Mouse (Mus musculus): ENCODE data around the gene Mex3d. TPM values are rescaled to one million over a fixed set of nuclear protein-coding genes. Genes with fewer than 3 reads are reported as not detected.
A peak's percentile ranks its signal among the peaks of the same experiment; 100 is the strongest.
"Not testable (repeated sequence)": the region's sequence is repeated elsewhere in the genome, so short reads cannot be mapped to it uniquely, and the experiment has no call there.

Gene Mex3d
- polyA plus RNA-seq, 1 experiment: 115 TPM

DNA sequence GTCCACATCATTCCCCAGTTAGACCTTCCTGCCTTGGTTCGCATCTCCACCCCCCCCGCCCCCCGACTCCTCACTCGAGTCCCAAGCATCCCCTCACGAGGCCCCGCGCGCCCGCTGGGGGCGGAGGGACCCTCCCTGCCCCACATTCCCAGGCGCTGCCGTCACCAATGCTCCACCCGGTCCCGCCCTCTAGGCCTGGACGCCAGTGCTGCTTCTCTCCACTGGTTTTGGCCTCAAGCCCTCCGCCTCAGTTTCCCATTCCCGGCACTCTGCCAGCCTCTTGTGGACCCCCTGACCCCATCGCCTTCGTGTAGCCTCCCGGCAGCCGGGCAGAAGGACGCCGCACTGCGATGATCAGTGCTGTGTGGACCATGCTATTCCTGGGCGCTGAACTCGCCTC is 38.5 kb downstream of the Mex3d start:
- DNase-seq (ENCODE audit: low read depth): no peak
- TF ChIP-seq CTCF (IDR thresholded peaks at IDR 0.05; ENCODE audit: borderline replicate concordance, extremely low read depth, insufficient read depth, insufficient read length) (no peak), POLR2A (IDR thresholded peaks at IDR 0.05; ENCODE audit: borderline replicate concordance, extremely low read depth, insufficient read depth, insufficient read length, poor library complexity, severe bottlenecking) (no peak)

DNA sequence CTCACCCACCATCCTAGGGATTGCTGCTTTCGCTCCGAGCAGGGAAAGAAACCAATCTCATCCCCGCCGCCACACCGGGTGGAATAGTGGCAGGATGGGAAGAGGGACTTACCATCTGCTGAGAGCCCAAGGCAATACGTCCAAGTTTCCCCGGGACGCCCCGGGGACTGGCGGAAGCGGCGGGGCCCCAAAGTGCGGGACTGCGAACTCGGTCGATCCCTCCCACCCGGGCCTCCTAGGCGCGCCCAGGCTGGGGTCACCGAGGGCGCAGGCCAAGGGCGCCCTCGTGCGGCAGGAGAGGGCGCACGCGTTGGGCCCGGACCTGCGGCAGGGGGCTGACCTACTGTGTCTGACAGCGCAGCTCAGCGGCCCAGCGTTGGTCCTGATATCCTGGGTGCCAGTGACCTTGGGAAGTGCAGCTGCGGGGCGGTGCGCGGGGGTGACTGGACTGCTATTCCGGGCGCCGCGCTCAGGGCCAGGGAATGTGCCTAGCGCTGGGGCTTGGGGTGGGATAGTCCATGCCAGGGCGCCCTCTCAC is 39.1 kb downstream of the Mex3d start, which contains the start of gene Adamtsl5:
Gene Adamtsl5 (minus strand): TSS at position 169 of the 538 bp plus-strand sequence.
- peak; percentile 33 for DNase-seq (ENCODE audit: low read depth)
- TF ChIP-seq POLR2A (IDR thresholded peaks at IDR 0.05; ENCODE audit: borderline replicate concordance, extremely low read depth, insufficient read depth, insufficient read length, poor library complexity, severe bottlenecking): no peak
- TF ChIP-seq CTCF (IDR thresholded peaks at IDR 0.05; ENCODE audit: borderline replicate concordance, extremely low read depth, insufficient read depth, insufficient read length): peak; percentile 60; the same call in 1 of the 2 replicates

DNA sequence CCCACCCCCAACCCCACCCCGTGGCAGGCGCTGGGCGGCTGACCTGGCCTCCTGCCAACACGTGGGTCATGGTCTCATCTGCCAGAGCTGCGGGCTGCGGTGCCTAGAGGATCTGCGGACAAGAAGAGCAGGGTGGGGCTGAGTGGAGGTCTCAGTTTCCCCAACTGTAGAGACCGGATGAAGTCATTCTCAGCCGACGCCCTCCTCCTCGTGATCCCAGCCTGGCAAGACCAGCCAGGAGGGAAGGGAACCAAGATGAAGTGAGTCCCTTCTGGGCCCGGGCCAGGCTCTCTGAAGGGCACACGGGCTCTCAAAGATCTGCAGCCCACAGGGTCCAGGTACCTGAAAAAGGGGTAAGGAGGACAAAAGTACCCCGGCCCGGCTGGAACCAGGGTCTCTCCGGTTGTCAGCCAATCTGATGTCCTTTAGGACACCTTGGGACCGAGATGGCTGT is 39.9 kb downstream of the Mex3d start:
- DNase-seq (ENCODE audit: low read depth): no peak
- TF ChIP-seq POLR2A (IDR thresholded peaks at IDR 0.05; ENCODE audit: borderline replicate concordance, extremely low read depth, insufficient read depth, insufficient read length, poor library complexity, severe bottlenecking): no peak
- no peak for TF ChIP-seq CTCF (IDR thresholded peaks at IDR 0.05; ENCODE audit: borderline replicate concordance, extremely low read depth, insufficient read depth, insufficient read length)

DNA sequence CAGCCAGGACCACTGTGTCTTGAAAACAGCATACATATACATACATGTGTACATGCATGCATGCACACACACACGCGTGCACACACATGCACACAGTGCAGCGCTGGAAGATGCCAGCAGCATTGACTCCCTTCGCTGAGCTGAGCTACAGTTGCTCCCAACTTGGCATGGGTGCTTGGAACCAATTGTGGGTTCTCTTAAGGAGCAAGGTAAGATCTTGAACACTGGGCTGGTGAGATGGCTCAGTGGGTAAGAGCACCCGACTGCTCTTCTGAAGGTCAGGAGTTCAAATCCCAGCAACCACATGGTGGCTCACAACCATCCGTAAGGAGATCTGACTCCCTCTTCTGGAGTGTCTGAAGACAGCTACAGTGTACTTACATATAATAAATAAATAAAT is 41.5 kb downstream of the Mex3d start:
- DNase-seq (ENCODE audit: low read depth): not testable (repeated sequence)

DNA sequence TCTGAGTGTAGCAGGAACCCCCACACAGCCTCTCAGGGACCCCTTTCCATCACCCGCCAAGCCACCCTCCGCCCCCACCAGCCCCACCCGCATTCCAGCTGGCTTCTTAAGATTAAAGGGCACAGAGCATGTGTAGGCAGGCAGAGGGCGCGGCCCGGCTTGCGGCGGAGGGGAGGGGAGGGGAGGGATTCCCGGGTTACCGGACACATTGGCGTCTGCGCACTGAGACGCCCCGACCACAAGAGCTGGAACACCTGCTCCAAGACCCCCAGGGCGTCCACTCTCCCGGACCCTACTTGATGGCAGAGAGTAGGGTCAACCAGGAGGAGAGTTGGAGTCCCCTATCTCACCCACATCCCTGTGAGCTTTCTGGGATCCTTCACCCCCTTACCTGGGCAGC is 42.3 kb downstream of the Mex3d start:
- TF ChIP-seq POLR2A (IDR thresholded peaks at IDR 0.05; ENCODE audit: borderline replicate concordance, extremely low read depth, insufficient read depth, insufficient read length, poor library complexity, severe bottlenecking) (no peak), CTCF (IDR thresholded peaks at IDR 0.05; ENCODE audit: borderline replicate concordance, extremely low read depth, insufficient read depth, insufficient read length) (no peak)
- DNase-seq (ENCODE audit: low read depth): no peak

GRCm38 (mm10) chr10:80344131-80344661 is 43.3 kb downstream of the Mex3d start:
- no peak for TF ChIP-seq POLR2A (IDR thresholded peaks at IDR 0.05; ENCODE audit: borderline replicate concordance, extremely low read depth, insufficient read depth, insufficient read length, poor library complexity, severe bottlenecking)
- no peak for TF ChIP-seq CTCF (IDR thresholded peaks at IDR 0.05; ENCODE audit: borderline replicate concordance, extremely low read depth, insufficient read depth, insufficient read length)
- no peak for DNase-seq (ENCODE audit: low read depth)

- TF ChIP-seq POLR2A (IDR thresholded peaks at IDR 0.05; ENCODE audit: borderline replicate concordance, extremely low read depth, insufficient read depth, insufficient read length, poor library complexity, severe bottlenecking) (no peak), CTCF (IDR thresholded peaks at IDR 0.05; ENCODE audit: borderline replicate concordance, extremely low read depth, insufficient read depth, insufficient read length) (no peak)
Observed at GRCm38 (mm10) chr10:80343425-80343895, 44.0 kb downstream of the Mex3d start.

GRCm38 (mm10) chr10:80342749-80343424 is 44.6 kb downstream of the Mex3d start:
- TF ChIP-seq CTCF (IDR thresholded peaks at IDR 0.05; ENCODE audit: borderline replicate concordance, extremely low read depth, insufficient read depth, insufficient read length) (no peak), POLR2A (IDR thresholded peaks at IDR 0.05; ENCODE audit: borderline replicate concordance, extremely low read depth, insufficient read depth, insufficient read length, poor library complexity, severe bottlenecking) (no peak)
- peak; percentile 86 for DNase-seq (ENCODE audit: low read depth)

More at GRCm38 (mm10) chr10:80343425-80343895, 44.0 kb downstream of the Mex3d start:
- no peak for DNase-seq (ENCODE audit: low read depth)

- TF ChIP-seq CTCF (IDR thresholded peaks at IDR 0.05; ENCODE audit: borderline replicate concordance, extremely low read depth, insufficient read depth, insufficient read length): no peak
- TF ChIP-seq POLR2A (IDR thresholded peaks at IDR 0.05; ENCODE audit: borderline replicate concordance, extremely low read depth, insufficient read depth, insufficient read length, poor library complexity, severe bottlenecking): no peak
- no peak for DNase-seq (ENCODE audit: low read depth)
Observed at GRCm38 (mm10) chr10:80342305-80342748, 45.1 kb downstream of the Mex3d start.

DNA sequence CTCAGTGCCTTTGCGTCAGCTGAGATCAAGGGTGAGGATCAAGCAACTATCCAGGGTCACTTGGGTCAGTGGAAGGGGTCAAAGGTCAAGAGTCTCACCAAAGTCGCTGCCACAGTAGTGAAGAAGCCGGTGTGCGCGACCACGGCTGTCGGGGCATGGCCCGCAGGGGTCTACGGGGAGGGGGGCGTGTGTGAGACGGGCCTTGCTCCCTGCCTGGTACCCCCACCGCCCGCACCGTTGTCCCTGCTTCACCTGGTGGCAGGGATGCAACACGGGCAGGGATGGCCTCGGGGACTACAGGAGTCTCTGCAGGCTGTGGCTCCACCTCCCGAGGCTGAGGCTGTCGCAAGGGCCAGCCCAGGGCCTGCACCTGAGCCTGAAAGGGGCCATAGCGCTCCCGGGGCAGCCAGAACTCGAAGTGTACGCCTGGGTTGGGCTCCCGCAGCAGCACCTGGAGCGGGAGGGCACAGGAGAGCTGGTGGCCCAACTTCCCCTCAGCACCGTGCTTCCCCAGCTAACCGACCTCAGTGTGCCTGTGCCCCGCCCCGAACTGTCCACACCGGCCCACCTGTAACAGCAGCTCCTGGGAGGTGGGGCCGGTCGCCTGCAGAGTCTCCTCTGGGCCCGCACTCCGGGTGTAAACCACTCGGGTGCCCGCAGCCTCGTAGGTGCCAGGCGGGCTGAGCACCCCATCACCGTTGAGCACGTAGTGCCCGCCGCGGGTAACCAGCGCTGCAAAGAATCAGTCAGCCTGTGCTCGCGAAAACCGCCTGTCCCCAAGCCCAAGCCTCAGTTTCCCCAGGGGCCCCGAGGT is 45.8 kb downstream of the Mex3d start:
- TF ChIP-seq POLR2A (IDR thresholded peaks at IDR 0.05; ENCODE audit: borderline replicate concordance, extremely low read depth, insufficient read depth, insufficient read length, poor library complexity, severe bottlenecking): no peak
- TF ChIP-seq CTCF (IDR thresholded peaks at IDR 0.05; ENCODE audit: borderline replicate concordance, extremely low read depth, insufficient read depth, insufficient read length): no peak
- DNase-seq (ENCODE audit: low read depth): no peak

- DNase-seq (ENCODE audit: low read depth): no peak
- TF ChIP-seq POLR2A (IDR thresholded peaks at IDR 0.05; ENCODE audit: borderline replicate concordance, extremely low read depth, insufficient read depth, insufficient read length, poor library complexity, severe bottlenecking) (no peak), CTCF (IDR thresholded peaks at IDR 0.05; ENCODE audit: borderline replicate concordance, extremely low read depth, insufficient read depth, insufficient read length) (no peak)
Observed at GRCm38 (mm10) chr10:80341026-80341425, 46.4 kb downstream of the Mex3d start.
